Mouse (Mus musculus) olfactory bulb, adult 2 months (tissue): Measurements from ENCODE around the gene Zfp870.

ENCODE experiments used
- CTCF ChIP-seq: fragments of 200-500 bp; IDR thresholded peaks from 2 replicates; pipeline ENCODE4 v1.5.1; 2012; ENCODE audit warnings: low read depth, mild to moderate bottlenecking, low read length, moderate library complexity; ENCODE audit not compliant: insufficient read depth
- POLR2A ChIP-seq: fragments of 200-500 bp; IDR thresholded peaks from 2 replicates; pipeline ENCODE4 v1.6.1; 2012; ENCODE audit warnings: mild to moderate bottlenecking, low read depth, low read length, moderate library complexity; ENCODE audit not compliant: insufficient read depth

GRCm38 (mm10) chr17:32890852-32891238 is 597 bp downstream of the Zfp870 start:
- TF ChIP-seq CTCF, result no peak
- TF ChIP-seq POLR2A, result no peak
